Mouse (Mus musculus) cerebral cortex, adult 2 months (tissue): Measurements from ENCODE around the gene Aacs.

Experiments used
- WGBS: fragments of 180-500 bp; shearing (Covaris S2); methylation state at CpG from one replicate; pipeline ENCODE4 v1.1.7; 2018; 5-methylcytosine and 5-hydroxymethylcytosine counted together

Gene Aacs

GRCm38 (mm10) chr5:125533225-125533900 lies 57.7 kb downstream of the Aacs start:
- 2% methylated on average over 24 of the region's 24 CpGs for WGBS

- 4% methylated on average over 7 of the region's 7 CpGs for WGBS
These were observed 58.6 kb downstream of the Aacs start for GRCm38 (mm10) chr5:125534168-125534610.

GRCm38 (mm10) chr5:125534611-125535324 lies 59.2 kb downstream of the Aacs start:
- 1% methylated on average over 26 of the region's 26 CpGs for WGBS

- 61% methylated on average over 2 of the region's 2 CpGs for WGBS
These were observed 69.5 kb downstream of the Aacs start for GRCm38 (mm10) chr5:125545090-125545489.

- WGBS = 33% methylated on average over 13 of the region's 13 CpGs
These were observed 70.7 kb downstream of the Aacs start for GRCm38 (mm10) chr5:125546293-125546692.

GRCm38 (mm10) chr5:125549750-125550489 lies 74.3 kb downstream of the Aacs start:
- WGBS = 29% methylated on average over 11 of the region's 11 CpGs

- WGBS = 32% methylated on average over 5 of the region's 5 CpGs
These were observed 80.1 kb downstream of the Aacs start for GRCm38 (mm10) chr5:125555732-125556131.

- WGBS = 43% methylated on average over 6 of the region's 6 CpGs
These were observed 87.9 kb downstream of the Aacs start for GRCm38 (mm10) chr5:125563492-125563891.

GRCm38 (mm10) chr5:125565725-125566124 lies 90.1 kb downstream of the Aacs start:
- 87% methylated on average over 11 of the region's 11 CpGs for WGBS
